Mouse (Mus musculus): Measurements from ENCODE around the gene Tbc1d10a.

- no peak for TF ChIP-seq CTCF (IDR thresholded peaks at IDR 0.05; ENCODE audit: low read depth, low read length)
- TF ChIP-seq POLR2A (IDR thresholded peaks at IDR 0.05; ENCODE audit: extremely low read depth, insufficient read depth, low read length) = no peak
Measured at GRCm38 (mm10) chr11:4203705-4204074, 17.1 kb downstream of the Tbc1d10a start.

All from liver, adult 2 months (tissue).